Mouse (Mus musculus) layer of hippocampus, adult 2 months (tissue): Measurements from ENCODE around the gene Ly6g5b. TPM values are rescaled to one million over a fixed set of nuclear protein-coding genes. Genes with fewer than 3 reads are reported as not detected.

Experiments used
- DNase-seq, 2 experiments: peaks; one replicate each; pipeline ENCODE4 v3.0.0; 2022; ENCODE audit warnings: low spot score in 2 of 2
- H3K27ac ChIP-seq: fragments of 200-600 bp; 2 replicates; pipeline ENCODE4 v1.8.1; 2022
- H3K4me3 ChIP-seq: fragments of 200-600 bp; 2 replicates; pipeline ENCODE4 v1.8.1; 2022; ENCODE audit warnings: mild to moderate bottlenecking
- CTCF ChIP-seq: fragments of 200-600 bp; conservative IDR thresholded peaks from 2 replicates; pipeline ENCODE4 v1.8.1; 2022; ENCODE audit warnings: antibody characterized with exemption, mild to moderate bottlenecking, moderate library complexity
- total RNA-seq, 2 experiments: library from RNA; stranded (reverse); gene quantifications; 2 replicates each; pipeline ENCODE4 v1.2.3; 2021

Ly6g5b gene
- total RNA-seq, 2 experiments from 2014 or later: 0.54 TPM; not detected in 1

DNA sequence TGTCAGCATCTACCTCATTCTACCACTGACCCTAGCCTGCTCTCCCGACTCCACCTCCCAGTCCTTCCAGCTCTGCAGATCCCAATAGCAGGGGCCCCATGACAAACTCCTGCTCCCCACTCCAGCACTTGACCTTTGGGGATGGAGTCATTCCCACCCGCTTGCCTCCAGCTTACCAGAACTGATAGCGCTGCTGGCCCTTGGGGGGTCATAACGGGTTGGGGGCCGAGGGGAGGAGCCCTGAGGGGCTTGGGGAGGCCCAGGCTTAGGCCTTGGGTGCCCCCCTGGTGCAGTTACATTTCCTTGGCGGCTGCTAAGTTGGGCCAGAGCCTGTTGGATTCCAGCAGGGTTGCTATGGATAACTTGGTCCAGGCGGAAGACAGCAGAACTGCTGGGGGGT, 39.4 kb upstream of the Ly6g5b start:
- no peak overlapping the region for H3K27ac ChIP-seq
- no peak for TF ChIP-seq CTCF
- no peak overlapping the region for H3K4me3 ChIP-seq
- DNase-seq: no peak

DNA sequence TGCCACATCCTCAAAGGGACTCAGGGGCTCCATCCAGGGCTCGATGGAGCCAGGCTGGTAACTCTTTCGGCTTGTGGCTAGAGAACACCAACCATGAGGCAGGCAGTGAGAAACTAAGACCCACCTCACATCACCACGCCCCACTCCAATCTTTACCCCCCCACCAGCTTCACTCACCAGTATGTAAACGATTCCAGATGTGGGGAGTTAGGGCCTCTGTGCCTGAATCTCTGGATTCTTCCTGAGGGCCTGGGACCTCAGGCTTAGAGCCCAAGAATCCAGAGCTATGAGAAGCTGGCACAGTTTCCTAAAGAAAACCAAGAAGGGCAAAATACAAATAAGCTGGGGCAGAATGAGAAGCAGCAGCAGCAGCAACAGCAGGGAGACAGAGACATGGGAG, 38.7 kb upstream of the Ly6g5b start:
- no peak for TF ChIP-seq CTCF
- H3K4me3 ChIP-seq: no peak overlapping the region
- DNase-seq: no peak
- no peak overlapping the region for H3K27ac ChIP-seq

DNA sequence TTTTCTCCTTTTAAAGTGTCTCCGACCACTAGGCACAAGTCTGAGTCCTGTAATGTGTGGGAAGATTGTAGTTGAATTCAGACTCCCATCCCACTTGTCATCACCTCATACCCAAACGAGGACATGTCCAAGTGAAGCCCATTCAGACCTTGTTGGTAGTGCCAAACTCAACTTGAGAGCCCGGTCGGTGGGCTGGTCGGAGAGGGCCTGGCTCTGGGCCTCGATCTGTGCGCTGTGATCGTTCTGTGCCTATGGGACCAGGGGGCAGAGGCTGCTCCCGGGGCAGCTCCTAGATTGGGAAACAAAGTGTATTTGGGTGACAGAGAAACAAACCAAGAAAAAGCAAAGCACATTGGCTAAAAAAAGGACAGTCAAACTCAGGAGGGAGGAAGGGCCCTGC, 37.8 kb upstream of the Ly6g5b start:
- no peak for DNase-seq
- no peak overlapping the region for H3K4me3 ChIP-seq
- no peak overlapping the region for H3K27ac ChIP-seq
- no peak for TF ChIP-seq CTCF

GRCm38 (mm10) chr17:35152121-35152520, 36.9 kb upstream of the Ly6g5b start:
- no peak for DNase-seq
- Histone ChIP-seq H3K4me3 (no peak overlapping the region), H3K27ac (no peak overlapping the region)
- TF ChIP-seq CTCF: no peak

DNA sequence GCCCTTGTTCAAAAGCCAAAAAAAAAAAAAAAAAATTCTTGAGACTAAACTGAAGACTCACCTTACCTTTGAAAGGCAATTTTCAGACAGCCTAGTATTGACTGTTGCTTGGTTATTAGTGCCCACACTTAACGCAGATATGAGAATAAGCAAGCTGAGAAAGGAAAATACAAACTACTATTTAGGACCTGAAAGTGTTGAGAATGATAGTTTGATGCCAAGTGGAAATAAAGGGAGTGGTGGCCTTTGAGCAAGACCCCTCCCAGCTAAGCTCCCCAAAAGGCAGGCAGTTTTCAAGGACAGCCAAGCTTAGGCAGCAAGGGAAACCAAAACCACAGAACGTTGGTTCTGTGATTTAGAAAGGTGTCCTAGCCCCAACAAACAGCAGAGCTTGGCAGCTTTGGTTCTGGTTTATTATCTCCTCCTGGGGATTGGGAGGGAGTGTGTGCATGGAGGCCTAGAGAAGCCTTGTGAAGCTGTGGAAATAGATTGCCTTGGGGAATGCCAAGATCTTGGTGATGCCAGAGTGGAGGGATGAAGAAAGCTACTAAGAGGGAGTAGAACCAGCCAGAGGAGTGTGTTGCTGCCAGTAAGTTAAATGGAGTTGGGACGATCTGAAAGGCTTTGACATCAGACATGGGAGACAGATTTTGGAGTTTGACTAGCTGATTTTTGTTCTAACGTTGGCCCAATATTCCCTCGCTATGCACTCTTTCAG, 32.9 kb upstream of the Ly6g5b start:
- Histone ChIP-seq H3K4me3 (no peak overlapping the region), H3K27ac (no peak overlapping the region; the same call in 1 of the 2 replicates)
- no peak for DNase-seq
- no peak for TF ChIP-seq CTCF

- no peak overlapping the region for H3K4me3 ChIP-seq
- TF ChIP-seq CTCF: no peak
- no peak overlapping the region for H3K27ac ChIP-seq
- DNase-seq: no peak
These were observed 32.1 kb upstream of the Ly6g5b start for GRCm38 (mm10) chr17:35147348-35147747.

DNA sequence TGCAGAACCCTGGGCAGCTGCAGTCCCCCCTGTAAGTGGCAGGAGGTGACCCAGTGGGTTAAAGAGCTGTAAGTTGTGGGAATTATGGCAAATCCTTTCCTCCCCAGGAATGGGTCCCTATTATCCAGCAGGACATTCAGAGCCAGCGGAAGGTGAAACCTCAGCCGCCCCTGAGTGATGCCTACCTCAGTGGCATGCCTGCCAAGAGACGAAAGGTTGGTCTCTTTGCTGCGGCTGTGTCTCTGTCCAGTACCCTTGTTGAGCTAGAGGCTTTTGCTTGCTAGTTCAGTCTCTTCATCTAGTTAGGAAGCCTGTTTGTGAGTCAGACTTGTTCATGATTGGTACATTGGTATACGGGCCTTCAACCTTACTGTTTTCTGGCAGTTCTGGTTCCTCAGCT, 30.9 kb upstream of the Ly6g5b start:
- Histone ChIP-seq H3K4me3 (no peak overlapping the region), H3K27ac (no peak overlapping the region)
- DNase-seq: no peak
- TF ChIP-seq CTCF: no peak

GRCm38 (mm10) chr17:35141971-35142370, 26.7 kb upstream of the Ly6g5b start:
- DNase-seq: no peak
- TF ChIP-seq CTCF: no peak
- no peak overlapping the region for H3K27ac ChIP-seq

DNA sequence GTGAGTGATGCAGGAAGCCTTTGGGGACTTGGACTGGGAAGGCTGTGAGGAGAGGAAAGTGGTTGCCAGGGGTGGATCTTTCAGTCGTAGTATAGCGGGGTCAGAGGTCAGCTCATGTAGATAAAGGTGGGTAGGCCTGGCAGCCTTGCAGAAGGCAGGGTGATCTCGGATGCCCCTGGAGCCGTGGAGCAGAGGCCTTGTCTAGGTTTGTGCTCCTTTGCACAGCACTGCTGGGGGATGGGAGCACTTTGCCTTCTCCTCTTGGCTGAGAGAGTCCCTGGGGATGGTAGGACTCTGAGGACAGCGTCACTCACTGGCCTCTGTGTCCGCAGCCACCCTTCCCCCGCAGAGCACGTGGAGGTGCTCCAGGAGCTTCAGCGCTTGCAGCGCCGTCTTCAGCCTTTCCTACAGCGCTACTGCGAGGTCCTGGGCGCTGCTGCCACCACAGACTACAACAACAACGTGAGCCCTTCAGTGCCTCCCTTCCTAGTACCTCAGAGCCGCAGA, 25.3 kb upstream of the Ly6g5b start:
- H3K4me3 ChIP-seq: no peak overlapping the region
- H3K27ac ChIP-seq: no peak overlapping the region
- no peak for TF ChIP-seq CTCF
- DNase-seq: no peak

More at GRCm38 (mm10) chr17:35141971-35142370, 26.7 kb upstream of the Ly6g5b start:
- no peak overlapping the region for H3K4me3 ChIP-seq

GRCm38 (mm10) chr17:35139269-35139668, 24.0 kb upstream of the Ly6g5b start:
- Histone ChIP-seq H3K27ac (no peak overlapping the region), H3K4me3 (no peak overlapping the region)
- no peak for TF ChIP-seq CTCF
- DNase-seq: no peak

- TF ChIP-seq CTCF: no peak
- Histone ChIP-seq H3K4me3 (peak overlapping the region; percentile 97), H3K27ac (peak overlapping the region; percentile 100)
- peak in 1 of 2 experiments; percentile 45 for DNase-seq
These were observed 20.5 kb upstream of the Ly6g5b start for GRCm38 (mm10) chr17:35135591-35136320.

- peak within 1 kb of the TSS; percentile 100 for H3K27ac ChIP-seq
- peak; percentile 2; the same call in 1 of the 2 replicates for TF ChIP-seq CTCF
These were observed 19.8 kb upstream of the Ly6g5b start, which contains the start of gene Bag6 for GRCm38 (mm10) chr17:35134801-35135590. Bag6 (plus strand) TSS chr17:35135178.

DNA sequence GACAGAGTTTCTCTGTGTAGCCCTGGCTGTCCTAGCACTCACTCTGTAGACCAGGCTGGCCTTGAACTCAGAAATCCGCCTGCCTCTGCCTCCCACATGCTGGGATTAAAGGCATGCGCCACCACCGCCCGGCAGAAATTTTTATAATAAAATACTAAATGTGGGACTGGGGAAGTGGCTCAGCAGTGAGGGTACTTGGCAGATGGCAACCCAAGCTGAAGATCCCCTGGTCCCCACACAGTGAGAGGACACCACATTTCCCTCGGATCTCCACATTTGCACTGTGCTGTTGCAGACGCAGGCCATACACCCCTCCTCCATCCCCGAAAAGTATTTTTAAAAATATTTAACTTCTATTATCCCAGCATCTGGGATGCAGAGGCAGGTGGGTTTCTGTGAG, 18.3 kb upstream of the Ly6g5b start:
- H3K4me3 ChIP-seq: no peak overlapping the region
- no peak for TF ChIP-seq CTCF
- DNase-seq: no peak
- H3K27ac ChIP-seq: no peak overlapping the region

More at GRCm38 (mm10) chr17:35134801-35135590, 19.8 kb upstream of the Ly6g5b start, which contains the start of gene Bag6:
- peak within 1 kb of the TSS; percentile 97 for H3K4me3 ChIP-seq
- DNase-seq: peak; percentile 94 to 95
